Mouse (Mus musculus) neural tube, embryonic 15.5 days (tissue): ENCODE data around the gene Slc36a3. TPM values are rescaled to one million over a fixed set of nuclear protein-coding genes. Genes with fewer than 3 reads are reported as not detected.

Experiments
- ATAC-seq: fragments of 200-750 bp; cut with Nextera tagmentation; 2 replicates; pipeline ENCODE4 v1.8.0; 2017; ENCODE audit warnings: mild to moderate bottlenecking, moderate TSS enrichment, moderate library complexity; ENCODE audit not compliant: low FRiP score
- H3K27ac ChIP-seq: fragments of 300-500 bp; sonication (generic); replicated peaks from 2 replicates; pipeline ENCODE4 v1.5.1; 2015; ENCODE audit warnings: mild to moderate bottlenecking, inconsistent platforms
- H3K27me3 ChIP-seq: fragments of 300-500 bp; sonication (generic); replicated peaks from 2 replicates; pipeline ENCODE4 v1.6.1; 2015; ENCODE audit warnings: inconsistent platforms
- H3K36me3 ChIP-seq: fragments of 300-500 bp; sonication (generic); 2 replicates; pipeline ENCODE4 v1.6.1; 2015; ENCODE audit warnings: inconsistent platforms
- H3K4me1 ChIP-seq: fragments of 300-500 bp; sonication (generic); 2 replicates; pipeline ENCODE4 v1.6.1; 2015; ENCODE audit warnings: inconsistent platforms
- H3K4me2 ChIP-seq: fragments of 300-500 bp; sonication (generic); 2 replicates; pipeline ENCODE4 v1.6.1; 2015; ENCODE audit warnings: inconsistent platforms, mild to moderate bottlenecking, moderate library complexity
- H3K4me3 ChIP-seq: fragments of 300-500 bp; sonication (generic); replicated peaks from 2 replicates; pipeline ENCODE4 v1.5.1; 2015; ENCODE audit warnings: mild to moderate bottlenecking, inconsistent platforms
- H3K9ac ChIP-seq: fragments of 300-500 bp; sonication (generic); replicated peaks from 2 replicates; pipeline ENCODE4 v1.6.1; 2015; ENCODE audit warnings: mild to moderate bottlenecking, inconsistent platforms
- H3K9me3 ChIP-seq: fragments of 300-500 bp; sonication (generic); replicated peaks from 2 replicates; pipeline ENCODE4 v1.6.1; 2016; ENCODE audit warnings: inconsistent platforms
- WGBS: fragments of 180-500 bp; shearing (Covaris S2); methylation state at CpG from one replicate; pipeline ENCODE4 v1.1.7; 2015; ENCODE audit warnings: mixed read lengths; 5-methylcytosine and 5-hydroxymethylcytosine counted together
- polyA plus RNA-seq: library from polyadenylated mRNA; unstranded; fragments of >200 nt; fragmentation: Nextera tagmentation; extraction: Ambion mirVana; gene quantifications from 2 replicates; pipeline ENCODE4 v1.2.1, GENCODE M21; 2015

Gene Slc36a3
- polyA plus RNA-seq, 1 experiment from 2014 or later, result not detected

DNA sequence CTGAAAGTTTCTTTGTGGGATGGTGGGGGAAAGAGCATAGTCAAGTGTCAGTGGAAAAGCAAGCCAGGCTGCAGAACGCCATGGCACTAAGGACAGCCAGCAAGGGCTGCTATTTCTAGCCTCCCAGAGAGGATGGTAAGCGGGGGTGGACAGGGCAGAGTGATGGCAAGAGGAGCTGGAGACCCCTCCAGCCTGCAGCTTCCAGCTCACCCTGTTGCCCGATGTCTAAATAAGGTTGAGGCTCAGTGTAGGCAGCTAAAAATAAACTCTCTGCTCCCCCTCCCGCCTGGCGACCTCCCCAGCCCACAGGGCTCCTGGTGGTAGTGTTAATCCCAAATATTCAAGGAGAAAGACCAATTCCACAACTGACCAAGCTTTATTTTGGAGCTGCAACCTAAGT lies 66.1 kb downstream of the Slc36a3 start:
- no peak overlapping the region for H3K9ac ChIP-seq
- no peaks in the 10 kb centered on the region for H3K36me3 ChIP-seq
- WGBS, result 67% methylated on average over 5 of the region's 5 CpGs
- ATAC-seq, result no peak
- peaks cover 2% of the 10 kb centered on the region for H3K4me1 ChIP-seq
- no peak overlapping the region for H3K4me2 ChIP-seq
- H3K27ac ChIP-seq, result no peak overlapping the region
- no peak overlapping the region for H3K4me3 ChIP-seq
- no peaks in the 10 kb centered on the region for H3K27me3 ChIP-seq
- H3K9me3 ChIP-seq, result no peaks in the 10 kb centered on the region

DNA sequence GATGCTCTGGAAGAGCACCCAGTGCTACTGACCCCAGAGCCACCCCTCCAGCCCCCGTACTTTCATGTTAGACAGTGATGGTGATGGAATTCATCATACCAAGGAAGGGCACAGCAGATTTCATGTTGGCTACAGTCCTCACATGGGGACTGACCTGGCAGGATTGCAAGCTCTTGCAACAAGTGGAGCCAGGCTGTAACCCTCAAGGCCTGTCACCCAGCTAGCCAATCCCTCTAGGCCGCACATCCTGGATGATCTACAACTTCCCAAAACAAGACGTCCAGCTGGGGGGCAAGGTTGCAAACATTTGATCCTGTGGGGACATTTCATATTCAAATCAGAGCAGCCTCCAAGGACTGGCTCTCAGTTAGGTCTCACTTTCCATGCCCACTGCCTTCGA lies 66.9 kb downstream of the Slc36a3 start:
- H3K4me1 ChIP-seq, result peaks cover 2% of the 10 kb centered on the region
- no peaks in the 10 kb centered on the region for H3K27me3 ChIP-seq
- ATAC-seq, result no peak
- WGBS, result 79% methylated on average over 4 of the region's 4 CpGs
- H3K36me3 ChIP-seq, result no peaks in the 10 kb centered on the region
- no peaks in the 10 kb centered on the region for H3K9me3 ChIP-seq
- H3K4me3 ChIP-seq, result no peak overlapping the region
- H3K4me2 ChIP-seq, result no peak overlapping the region
- no peak overlapping the region for H3K9ac ChIP-seq
- H3K27ac ChIP-seq, result no peak overlapping the region

DNA sequence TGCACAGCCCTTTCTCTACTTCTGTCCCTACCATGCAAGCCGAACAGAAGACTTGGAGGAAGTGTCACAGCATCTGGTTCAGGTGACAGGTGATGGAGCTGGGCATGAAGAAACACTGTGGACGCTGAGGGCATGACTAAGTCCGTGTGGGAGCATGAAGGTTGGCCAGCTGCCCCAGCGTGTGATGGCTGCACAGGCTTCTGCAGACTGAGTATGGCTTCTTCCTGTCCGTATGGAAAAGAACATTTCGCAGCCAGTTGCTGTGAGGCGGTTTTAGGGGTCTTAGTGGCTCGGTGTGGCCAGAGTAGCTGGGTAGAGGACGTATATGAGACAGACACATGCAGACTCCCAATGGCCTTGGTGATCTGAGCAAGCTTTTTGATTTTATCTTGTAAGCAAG lies 70.3 kb downstream of the Slc36a3 start:
- H3K36me3 ChIP-seq, result no peaks in the 10 kb centered on the region
- no peak overlapping the region for H3K4me2 ChIP-seq
- 90% methylated on average over 9 of the region's 9 CpGs for WGBS
- H3K4me1 ChIP-seq, result peaks cover 16% of the 10 kb centered on the region
- peaks cover 15% of the 10 kb centered on the region for H3K27me3 ChIP-seq
- H3K4me3 ChIP-seq, result no peak overlapping the region
- H3K9ac ChIP-seq, result no peak overlapping the region
- no peak overlapping the region for H3K27ac ChIP-seq
- no peaks in the 10 kb centered on the region for H3K9me3 ChIP-seq
- no peak for ATAC-seq

DNA sequence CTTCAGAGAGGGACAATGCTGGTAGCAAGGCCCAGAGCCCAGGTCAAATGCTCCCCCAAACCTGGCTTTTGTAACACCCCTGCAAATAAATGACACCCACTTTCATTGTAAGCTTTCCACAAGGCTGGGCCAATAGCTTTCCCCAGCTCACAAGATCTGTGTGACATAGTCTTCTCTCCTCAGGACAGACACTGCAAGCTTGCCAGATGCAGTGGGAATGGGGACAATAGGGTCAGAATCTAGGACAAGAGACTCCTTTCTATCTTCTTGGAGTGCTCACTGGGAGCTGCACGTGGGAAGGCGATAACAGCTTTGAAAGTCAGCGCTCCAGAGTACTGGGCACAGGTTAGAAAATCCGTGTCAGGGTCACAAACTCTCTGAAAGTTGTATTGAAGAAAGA lies 72.3 kb downstream of the Slc36a3 start:
- WGBS, result 63% methylated on average over 4 of the region's 4 CpGs
- Histone ChIP-seq H3K9me3 (no peaks in the 10 kb centered on the region), H3K36me3 (no peaks in the 10 kb centered on the region), H3K4me3 (no peak overlapping the region), H3K4me1 (peaks cover 16% of the 10 kb centered on the region), H3K27me3 (peaks cover 15% of the 10 kb centered on the region), H3K9ac (no peak overlapping the region), H3K27ac (no peak overlapping the region), H3K4me2 (no peak overlapping the region)
- no peak for ATAC-seq

DNA sequence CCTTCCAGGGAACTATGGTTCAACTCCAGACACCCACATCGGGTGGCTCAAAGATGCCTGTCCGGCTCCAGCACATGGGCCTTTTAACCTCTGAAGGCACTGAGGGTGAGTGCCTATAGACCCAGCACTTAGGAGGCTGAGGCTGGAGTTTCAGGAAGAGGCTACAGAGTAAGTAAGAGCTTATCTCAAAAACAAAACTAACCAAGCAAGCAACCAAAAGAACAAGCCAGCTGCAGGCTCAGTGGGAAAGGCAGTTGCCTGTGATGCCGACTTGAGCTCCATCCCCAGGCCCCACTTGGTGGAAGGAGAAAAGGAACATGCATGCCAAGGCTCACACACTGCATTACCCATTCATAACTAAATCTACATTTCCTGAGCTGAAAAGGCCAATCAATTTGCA lies 73.0 kb downstream of the Slc36a3 start:
- Histone ChIP-seq H3K27ac (no peak overlapping the region), H3K9me3 (no peaks in the 10 kb centered on the region), H3K4me1 (peaks cover 16% of the 10 kb centered on the region), H3K4me3 (peak overlapping the region; percentile 46; the same call in 1 of the 2 replicates), H3K36me3 (no peaks in the 10 kb centered on the region), H3K27me3 (peaks cover 15% of the 10 kb centered on the region), H3K9ac (no peak overlapping the region), H3K4me2 (peak overlapping the region; percentile 94)
- ATAC-seq, result no peak
- 65% methylated on average over 3 of the region's 3 CpGs for WGBS

DNA sequence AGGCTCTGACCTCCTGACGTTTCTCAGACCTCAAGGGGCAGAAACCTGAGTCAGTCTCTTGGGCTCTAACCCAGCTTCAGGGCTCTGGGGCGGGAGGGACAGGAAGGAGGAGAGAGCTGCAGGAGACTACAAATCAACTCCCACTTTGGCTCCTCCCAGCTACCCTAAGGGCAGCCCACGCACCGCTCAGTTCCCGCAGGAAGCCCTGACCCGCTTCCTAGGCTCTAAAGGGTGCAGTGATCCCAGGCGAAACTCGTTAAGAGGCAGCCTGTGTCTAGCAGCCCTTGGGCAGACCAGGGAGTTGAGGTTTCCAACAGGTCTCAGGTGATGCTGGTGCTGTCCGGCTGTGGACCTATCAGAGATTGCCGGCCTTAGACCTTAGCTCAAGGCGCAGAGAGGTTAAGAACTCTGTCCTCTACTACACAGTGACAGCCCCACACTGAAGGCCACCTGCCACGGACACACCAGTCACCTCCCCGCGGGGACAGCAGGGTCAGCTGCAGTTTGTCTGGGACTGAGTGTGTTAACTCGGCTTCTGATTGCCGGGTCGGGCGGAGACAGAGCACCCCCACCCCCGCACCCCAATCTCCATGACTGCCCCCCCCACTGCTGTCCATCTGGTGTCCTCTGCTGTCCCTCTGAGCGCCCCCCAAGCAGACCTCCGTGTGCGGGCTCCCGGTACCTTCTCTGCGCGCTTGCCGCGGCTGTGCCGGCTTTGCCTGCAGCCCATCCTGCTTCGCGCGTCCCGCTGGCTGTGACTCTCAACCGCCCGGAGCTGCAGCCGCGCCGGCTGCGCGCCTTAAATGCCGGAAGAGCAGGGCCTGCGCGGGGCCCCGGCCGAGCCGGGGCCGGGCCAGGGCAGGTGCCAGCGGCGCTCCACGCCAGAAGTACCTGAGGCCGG lies 73.9 kb downstream of the Slc36a3 start, which contains the start of gene Ccdc69:
Ccdc69 (minus strand) TSS at position 801 of the 901 bp plus-strand sequence.
- Histone ChIP-seq H3K27ac (no peak within 1 kb of the TSS), H3K36me3 (no peaks in the 10 kb centered on the region), H3K9me3 (no peaks in the 10 kb centered on the region), H3K4me1 (peaks cover 16% of the 10 kb centered on the region), H3K4me3 (peak within 1 kb of the TSS; percentile 46), H3K4me2 (peak within 1 kb of the TSS; percentile 94), H3K9ac (peak within 1 kb of the TSS; percentile 48), H3K27me3 (peaks cover 15% of the 10 kb centered on the region)
- peak; percentile 70; the same call in 1 of the 2 replicates for ATAC-seq
- WGBS, result under 1% methylated on average over 50 of the region's 50 CpGs

DNA sequence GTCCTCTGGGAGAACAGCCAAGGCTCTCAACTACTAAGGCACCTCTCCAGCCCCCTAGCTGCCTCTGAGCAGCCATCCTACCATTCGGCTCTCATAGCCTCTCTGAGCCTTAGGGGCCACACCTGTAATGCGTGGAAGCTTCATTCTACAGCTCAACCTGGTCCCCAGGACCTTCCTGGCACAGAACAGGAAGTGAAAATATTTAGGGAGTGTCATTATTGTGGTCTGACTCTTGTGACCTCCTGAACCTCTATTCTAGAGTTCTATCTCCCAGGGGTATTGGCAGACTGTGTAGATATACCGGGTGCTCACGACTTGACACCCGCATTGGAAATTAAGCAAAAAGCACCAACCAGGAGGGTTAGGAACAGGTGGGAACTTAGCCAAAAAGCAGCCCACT lies 75.3 kb downstream of the Slc36a3 start:
- no peak overlapping the region for H3K27ac ChIP-seq
- ATAC-seq, result no peak
- peaks cover 15% of the 10 kb centered on the region for H3K27me3 ChIP-seq
- no peaks in the 10 kb centered on the region for H3K9me3 ChIP-seq
- H3K4me3 ChIP-seq, result no peak overlapping the region
- H3K9ac ChIP-seq, result no peak overlapping the region
- no peaks in the 10 kb centered on the region for H3K36me3 ChIP-seq
- H3K4me2 ChIP-seq, result no peak overlapping the region
- peaks cover 16% of the 10 kb centered on the region for H3K4me1 ChIP-seq
- 98% methylated on average over 5 of the region's 5 CpGs for WGBS

DNA sequence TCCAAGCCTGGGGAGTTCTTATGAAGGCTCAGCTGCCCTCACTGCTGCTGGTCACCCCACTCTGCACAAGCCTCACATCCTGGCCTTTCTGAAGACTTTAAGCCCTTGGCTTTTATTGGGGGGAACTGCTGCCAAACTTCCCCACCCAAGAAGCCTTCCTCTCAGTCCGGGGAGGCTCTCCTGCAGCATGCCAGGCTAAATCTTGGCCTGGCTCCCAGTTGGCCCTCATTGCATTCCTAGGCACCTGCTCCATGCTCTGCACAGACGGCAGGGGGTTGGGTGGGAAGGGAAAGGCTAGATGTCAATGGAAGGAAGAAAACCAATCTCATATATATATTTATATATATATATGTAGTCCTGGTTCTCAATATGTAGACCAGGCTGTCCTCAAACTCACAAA lies 75.9 kb downstream of the Slc36a3 start:
- Histone ChIP-seq H3K9ac (no peak overlapping the region), H3K27ac (no peak overlapping the region), H3K36me3 (no peaks in the 10 kb centered on the region), H3K9me3 (no peaks in the 10 kb centered on the region), H3K4me3 (no peak overlapping the region), H3K27me3 (peaks cover 15% of the 10 kb centered on the region), H3K4me1 (peaks cover 16% of the 10 kb centered on the region), H3K4me2 (no peak overlapping the region)
- ATAC-seq, result no peak
- 55% methylated on average over 2 of the region's 2 CpGs for WGBS

Other genes with a start within 250 kb of the Slc36a3 start
- 69.2 and 82.4 TPM in 2 replicates for gene Gpx3, start 249.3 kb downstream of the Slc36a3 start, polyA plus RNA-seq
- 20.0 and 23.2 TPM in 2 replicates for gene Tnip1, start 188.8 kb downstream of the Slc36a3 start, polyA plus RNA-seq
- gene Anxa6, start 118.3 kb downstream of the Slc36a3 start, polyA plus RNA-seq, result 98.4 and 142 TPM in 2 replicates
- 0.56 and 2.7 TPM in 2 replicates for gene Ccdc69, start 73.6 kb downstream of the Slc36a3 start, polyA plus RNA-seq
- gene Gm2a, start 53.6 kb downstream of the Slc36a3 start, polyA plus RNA-seq, result 33.1 and 37.1 TPM in 2 replicates
- 0.51 and 0.55 TPM in 2 replicates for gene Slc36a2, start 33.4 kb upstream of the Slc36a3 start, polyA plus RNA-seq
- 4.7 and 6.7 TPM in 2 replicates for gene Slc36a1, start 52.6 kb upstream of the Slc36a3 start, polyA plus RNA-seq
- gene Fat2, start 184.9 kb upstream of the Slc36a3 start, polyA plus RNA-seq, result 0.04 and 0.14 TPM in 2 replicates